Mouse (Mus musculus): ENCODE measurements around the gene Ephb3. TPM values are rescaled to one million over a fixed set of nuclear protein-coding genes. Genes with fewer than 3 reads are reported as not detected.

Gene Ephb3
- polyA plus RNA-seq, 1 experiment from 2014 or later, result 7.1 TPM

DNA sequence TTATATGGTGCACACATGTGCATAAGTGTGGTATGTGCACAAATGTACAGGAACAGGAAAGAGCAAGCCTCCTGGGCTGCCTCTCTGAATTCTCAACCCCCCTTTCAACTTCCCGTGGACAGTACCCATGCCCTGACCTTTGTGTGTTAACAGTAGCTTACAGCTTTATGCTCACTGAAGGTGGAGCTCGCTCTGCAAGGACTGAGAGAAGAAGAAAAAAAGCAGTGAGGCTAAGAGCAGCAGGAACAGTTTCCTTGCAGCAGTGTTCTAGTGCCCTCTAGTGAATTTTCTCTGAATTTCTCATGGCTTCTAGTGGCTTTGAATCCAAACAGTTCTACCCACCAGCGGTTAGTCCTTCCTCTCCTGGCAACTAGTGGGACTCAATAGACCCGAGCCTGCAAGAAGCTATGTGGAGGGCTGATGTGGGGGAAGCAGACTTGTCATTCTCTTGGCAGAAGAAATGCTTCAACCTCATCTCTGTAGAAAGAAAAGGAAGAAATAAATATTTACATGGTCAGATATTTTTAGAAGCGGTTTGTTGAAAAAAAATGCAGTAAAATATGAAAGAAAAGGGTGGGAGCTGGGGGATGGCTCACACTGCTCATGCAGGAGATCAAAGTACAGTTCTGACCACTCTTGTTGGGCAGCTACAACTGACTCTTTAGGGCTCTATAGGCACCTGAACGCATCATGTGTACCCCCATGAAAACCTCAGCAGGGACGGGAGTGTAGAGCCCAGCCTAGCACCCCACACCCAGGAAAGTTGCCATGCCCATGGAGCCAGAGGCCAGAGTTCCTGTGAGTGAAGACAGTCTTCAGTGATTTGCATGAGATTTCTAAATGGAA is 11.8 kb upstream of the Ephb3 start:
- Histone ChIP-seq H3K9me3 (replicated peaks) (no peaks in the 10 kb centered on the region), H3K36me3 (ENCODE audit: poor library complexity, severe bottlenecking) (no peaks in the 10 kb centered on the region), H3K4me3 (no peak overlapping the region), H3K9ac (no peak overlapping the region), H3K4me1 (0 out of 2 replicates have a peak, but pooled peaks cover 4% of the 10 kb centered on the region), H3K4me2 (no peak overlapping the region), H3K27ac (no peak overlapping the region), H3K27me3 (no peaks in the 10 kb centered on the region)
- WGBS, result 42% methylated on average over 7 of the region's 7 CpGs
- peak; percentile 75 for ATAC-seq

DNA sequence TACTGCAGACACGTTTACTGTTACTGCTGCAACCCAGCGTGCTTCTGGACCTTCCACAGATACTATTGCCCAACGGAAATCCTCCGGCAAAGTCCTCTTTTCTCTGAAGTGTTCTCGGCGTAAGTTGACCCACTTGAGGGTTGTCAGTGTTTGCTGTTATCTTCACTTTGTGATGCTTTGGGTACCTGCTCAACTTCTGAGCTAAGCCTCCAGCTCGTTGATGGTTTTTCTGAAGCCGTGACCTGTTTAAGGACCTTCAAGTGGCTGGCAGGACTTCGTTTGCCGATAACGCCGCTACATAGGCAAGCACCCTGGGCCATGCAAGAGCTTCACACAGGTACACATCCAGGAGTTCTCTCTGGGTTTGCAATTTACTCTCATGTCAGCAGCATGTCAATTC is 10.4 kb upstream of the Ephb3 start:
- Histone ChIP-seq H3K4me2 (no peak overlapping the region), H3K4me3 (no peak overlapping the region), H3K27me3 (no peaks in the 10 kb centered on the region), H3K9ac (no peak overlapping the region), H3K27ac (no peak overlapping the region), H3K4me1 (0 out of 2 replicates have a peak, but pooled peaks cover 3% of the 10 kb centered on the region), H3K36me3 (ENCODE audit: poor library complexity, severe bottlenecking) (no peaks in the 10 kb centered on the region), H3K9me3 (replicated peaks) (no peaks in the 10 kb centered on the region)
- no peak for ATAC-seq
- 87% methylated on average over 12 of the region's 12 CpGs for WGBS

DNA sequence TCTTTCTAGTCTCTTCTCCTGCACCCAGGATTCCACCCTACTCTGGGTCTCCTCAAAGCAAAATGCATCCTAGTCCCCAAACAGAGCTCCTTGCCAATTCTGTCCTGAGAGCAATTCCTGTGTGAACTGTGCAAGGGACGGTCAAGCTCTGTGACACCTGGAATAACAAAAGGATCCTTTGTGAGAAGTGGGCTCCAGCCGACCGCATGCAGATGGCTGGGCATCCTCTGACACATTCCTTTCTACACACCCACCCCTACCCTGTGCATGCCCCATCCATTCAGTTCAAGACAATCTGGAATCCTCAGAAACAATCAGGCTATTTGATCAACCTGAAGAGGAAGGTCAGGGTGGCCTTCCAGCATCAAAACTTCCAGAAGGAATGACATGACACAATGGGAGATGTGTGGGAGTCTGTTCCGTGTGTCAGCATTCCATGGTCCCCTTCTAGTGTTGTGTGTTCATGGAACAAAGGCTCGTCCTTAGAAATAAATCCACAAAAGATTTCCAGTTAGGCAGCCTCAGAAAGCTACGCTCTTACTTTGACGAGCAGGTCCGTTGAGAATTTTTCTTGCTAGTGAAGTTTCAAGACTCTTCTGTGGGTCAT is 9.2 kb upstream of the Ephb3 start:
- H3K27me3 ChIP-seq, result no peaks in the 10 kb centered on the region
- 59% methylated on average over 8 of the region's 8 CpGs for WGBS
- no peak overlapping the region for H3K27ac ChIP-seq
- H3K9ac ChIP-seq, result no peak overlapping the region
- no peak for ATAC-seq
- H3K36me3 ChIP-seq (ENCODE audit: poor library complexity, severe bottlenecking), result no peaks in the 10 kb centered on the region
- H3K4me2 ChIP-seq, result no peak overlapping the region
- 0 out of 2 replicates have a peak, but pooled peaks cover 3% of the 10 kb centered on the region for H3K4me1 ChIP-seq
- no peak overlapping the region for H3K4me3 ChIP-seq
- H3K9me3 ChIP-seq (replicated peaks), result no peaks in the 10 kb centered on the region

DNA sequence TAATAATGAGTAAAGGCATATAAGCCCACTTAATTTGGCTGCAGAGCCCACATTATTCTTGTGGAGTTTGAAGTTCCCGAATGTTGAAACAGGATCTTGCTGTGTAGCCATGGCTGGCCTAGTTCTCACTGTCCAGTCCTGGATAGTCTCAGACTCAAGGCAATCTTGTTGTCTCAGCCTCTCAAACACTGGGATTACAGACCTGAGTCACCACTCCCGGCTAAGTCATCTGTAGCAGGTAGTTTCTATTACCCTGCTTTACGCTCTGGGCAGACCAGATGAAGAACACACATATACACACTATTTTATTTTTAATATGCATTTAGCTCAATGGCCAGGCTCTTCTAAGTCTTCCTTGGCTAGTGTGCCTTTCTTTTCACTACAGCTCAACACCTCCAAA is 8.0 kb upstream of the Ephb3 start:
- Histone ChIP-seq H3K4me2 (no peak overlapping the region), H3K4me3 (no peak overlapping the region), H3K27me3 (no peaks in the 10 kb centered on the region), H3K36me3 (ENCODE audit: poor library complexity, severe bottlenecking) (no peaks in the 10 kb centered on the region), H3K9ac (no peak overlapping the region), H3K4me1 (0 out of 2 replicates have a peak, but pooled peaks cover 3% of the 10 kb centered on the region), H3K9me3 (replicated peaks) (no peaks in the 10 kb centered on the region), H3K27ac (no peak overlapping the region)
- ATAC-seq, result no peak
- WGBS, result 91% methylated on average over 3 of the region's 3 CpGs

DNA sequence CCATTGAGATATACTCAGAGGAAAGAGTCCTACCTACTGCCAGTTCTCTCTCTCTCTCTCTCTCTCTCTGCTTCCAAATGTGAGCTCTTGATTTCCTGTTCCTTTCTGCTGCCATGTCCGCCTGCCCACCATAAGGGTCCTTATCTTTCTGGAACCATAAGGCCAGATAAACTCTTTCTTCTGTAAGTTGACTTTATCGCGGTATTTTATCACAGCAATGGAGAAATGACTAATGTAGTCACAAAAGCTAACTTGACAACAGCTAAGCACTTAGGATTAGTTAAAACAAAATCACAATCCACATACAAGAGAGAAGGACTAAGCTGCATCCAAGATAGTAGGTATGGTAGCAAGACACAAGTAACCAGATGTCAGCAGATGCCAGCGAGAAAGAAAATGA is 7.0 kb upstream of the Ephb3 start:
- Histone ChIP-seq H3K4me1 (0 out of 2 replicates have a peak, but pooled peaks cover 3% of the 10 kb centered on the region), H3K27ac (no peak overlapping the region), H3K9ac (no peak overlapping the region), H3K4me2 (no peak overlapping the region), H3K36me3 (ENCODE audit: poor library complexity, severe bottlenecking) (no peaks in the 10 kb centered on the region), H3K27me3 (0 out of 2 replicates have a peak, but pooled peaks cover 1% of the 10 kb centered on the region), H3K4me3 (no peak overlapping the region), H3K9me3 (replicated peaks) (no peaks in the 10 kb centered on the region)
- no peak for ATAC-seq
- 93% methylated on average over 4 of the region's 4 CpGs for WGBS

DNA sequence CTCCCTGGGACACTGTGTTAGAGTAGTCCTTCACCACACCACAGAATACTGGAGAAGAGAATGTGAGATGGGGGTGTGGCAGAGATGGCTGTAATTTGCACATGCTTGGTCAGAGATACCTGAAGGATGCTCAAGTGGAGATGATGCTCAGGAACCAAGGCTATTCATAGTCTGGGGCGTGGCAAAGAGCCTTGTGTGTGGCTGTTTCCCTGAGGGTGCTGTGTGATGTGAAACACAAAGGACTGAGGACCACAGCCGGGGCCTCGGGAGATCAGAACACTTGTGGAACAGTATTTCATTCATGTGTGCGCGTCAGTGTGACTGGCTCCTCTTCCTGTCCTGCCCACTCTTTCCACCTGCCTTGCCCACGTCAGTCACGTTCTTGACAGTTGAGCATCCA is 6.5 kb upstream of the Ephb3 start:
- Histone ChIP-seq H3K27me3 (0 out of 2 replicates have a peak, but pooled peaks cover 6% of the 10 kb centered on the region), H3K9me3 (replicated peaks) (no peaks in the 10 kb centered on the region), H3K27ac (no peak overlapping the region), H3K36me3 (ENCODE audit: poor library complexity, severe bottlenecking) (no peaks in the 10 kb centered on the region), H3K9ac (no peak overlapping the region), H3K4me3 (no peak overlapping the region), H3K4me2 (no peak overlapping the region), H3K4me1 (0 out of 2 replicates have a peak, but pooled peaks cover 3% of the 10 kb centered on the region)
- 82% methylated on average over 7 of the region's 7 CpGs for WGBS
- no peak for ATAC-seq

DNA sequence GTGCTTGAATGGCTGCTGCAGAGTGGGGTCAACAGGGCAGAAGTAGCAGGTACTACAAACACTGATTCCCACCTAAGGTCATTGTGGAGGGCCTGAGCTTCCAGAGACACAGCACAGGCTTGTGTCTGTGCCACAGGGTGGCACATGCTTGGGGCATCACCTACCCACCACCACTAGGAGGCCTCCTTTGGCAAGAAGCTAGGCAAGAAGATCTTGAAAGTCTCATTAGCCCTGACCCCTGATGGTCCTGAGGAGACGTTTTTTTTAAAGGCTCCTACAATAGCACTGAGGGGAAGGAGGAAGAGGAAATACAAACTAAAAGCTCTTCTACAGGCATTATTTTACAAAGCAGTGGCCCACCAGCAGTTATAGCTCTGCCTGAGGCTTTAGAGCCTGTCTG is 6.0 kb upstream of the Ephb3 start:
- Histone ChIP-seq H3K4me1 (0 out of 2 replicates have a peak, but pooled peaks cover 3% of the 10 kb centered on the region), H3K27me3 (peaks cover 10% of the 10 kb centered on the region; the same call in 1 of the 2 replicates), H3K27ac (no peak overlapping the region), H3K4me2 (no peak overlapping the region), H3K36me3 (ENCODE audit: poor library complexity, severe bottlenecking) (no peaks in the 10 kb centered on the region), H3K9me3 (replicated peaks) (no peaks in the 10 kb centered on the region), H3K4me3 (no peak overlapping the region), H3K9ac (no peak overlapping the region)
- ATAC-seq, result no peak
- WGBS, result 12% methylated on average over 1 of the region's 1 CpGs

DNA sequence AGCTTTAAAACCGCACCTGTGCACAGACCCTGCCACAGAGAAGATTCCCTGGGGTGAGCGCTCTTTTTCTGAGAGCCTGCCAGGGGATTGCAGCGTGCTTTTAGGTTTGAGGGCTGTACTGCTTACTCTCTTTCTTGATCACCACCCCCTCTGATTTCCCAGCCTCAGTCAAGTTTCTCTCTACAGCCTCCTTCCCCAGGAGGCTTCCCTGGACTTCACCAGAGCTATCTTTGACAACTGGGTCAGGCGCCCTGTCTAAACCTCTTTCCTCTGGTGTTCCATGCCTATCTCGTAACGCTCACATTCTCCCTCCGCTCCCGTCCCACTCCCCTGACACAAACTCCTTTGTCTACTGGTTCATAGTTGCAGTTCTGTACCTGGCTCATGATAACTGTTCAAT is 5.1 kb upstream of the Ephb3 start:
- Histone ChIP-seq H3K4me3 (no peak overlapping the region), H3K4me1 (0 out of 2 replicates have a peak, but pooled peaks cover 3% of the 10 kb centered on the region), H3K9ac (no peak overlapping the region), H3K4me2 (no peak overlapping the region), H3K36me3 (ENCODE audit: poor library complexity, severe bottlenecking) (no peaks in the 10 kb centered on the region), H3K27ac (no peak overlapping the region), H3K9me3 (replicated peaks) (no peaks in the 10 kb centered on the region), H3K27me3 (peaks cover 11% of the 10 kb centered on the region; the same call in 1 of the 2 replicates)
- ATAC-seq, result no peak
- WGBS, result 57% methylated on average over 8 of the region's 8 CpGs

DNA sequence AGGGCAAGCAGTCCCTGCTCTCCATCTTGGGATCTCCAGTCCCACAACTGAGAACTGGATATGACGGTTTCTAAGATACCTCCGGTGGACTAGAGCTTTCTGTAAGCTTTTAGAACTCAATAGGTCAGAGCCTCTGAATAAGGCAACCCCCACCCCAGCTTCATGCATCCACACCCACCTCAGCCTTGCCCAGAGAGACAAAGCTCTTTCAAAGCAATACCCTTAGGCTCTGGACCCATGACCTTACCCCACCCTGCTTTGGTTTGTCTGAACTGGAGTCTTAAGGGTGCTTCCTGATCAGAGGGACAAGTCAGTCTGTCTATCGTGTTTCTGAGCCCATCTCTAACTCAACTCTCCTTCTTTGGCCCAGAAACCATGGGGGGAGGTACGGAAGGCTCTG is 1.8 kb upstream of the Ephb3 start:
- no peak for ATAC-seq
- H3K4me1 ChIP-seq, result peaks cover 24% of the 10 kb centered on the region
- H3K36me3 ChIP-seq (ENCODE audit: poor library complexity, severe bottlenecking), result no peaks in the 10 kb centered on the region
- no peak overlapping the region for H3K4me2 ChIP-seq
- no peak overlapping the region for H3K9ac ChIP-seq
- no peaks in the 10 kb centered on the region for H3K9me3 ChIP-seq (replicated peaks)
- WGBS, result 79% methylated on average over 4 of the region's 4 CpGs
- H3K27ac ChIP-seq, result no peak overlapping the region
- no peak overlapping the region for H3K4me3 ChIP-seq
- H3K27me3 ChIP-seq, result peaks cover 18% of the 10 kb centered on the region; the same call in 1 of the 2 replicates

DNA sequence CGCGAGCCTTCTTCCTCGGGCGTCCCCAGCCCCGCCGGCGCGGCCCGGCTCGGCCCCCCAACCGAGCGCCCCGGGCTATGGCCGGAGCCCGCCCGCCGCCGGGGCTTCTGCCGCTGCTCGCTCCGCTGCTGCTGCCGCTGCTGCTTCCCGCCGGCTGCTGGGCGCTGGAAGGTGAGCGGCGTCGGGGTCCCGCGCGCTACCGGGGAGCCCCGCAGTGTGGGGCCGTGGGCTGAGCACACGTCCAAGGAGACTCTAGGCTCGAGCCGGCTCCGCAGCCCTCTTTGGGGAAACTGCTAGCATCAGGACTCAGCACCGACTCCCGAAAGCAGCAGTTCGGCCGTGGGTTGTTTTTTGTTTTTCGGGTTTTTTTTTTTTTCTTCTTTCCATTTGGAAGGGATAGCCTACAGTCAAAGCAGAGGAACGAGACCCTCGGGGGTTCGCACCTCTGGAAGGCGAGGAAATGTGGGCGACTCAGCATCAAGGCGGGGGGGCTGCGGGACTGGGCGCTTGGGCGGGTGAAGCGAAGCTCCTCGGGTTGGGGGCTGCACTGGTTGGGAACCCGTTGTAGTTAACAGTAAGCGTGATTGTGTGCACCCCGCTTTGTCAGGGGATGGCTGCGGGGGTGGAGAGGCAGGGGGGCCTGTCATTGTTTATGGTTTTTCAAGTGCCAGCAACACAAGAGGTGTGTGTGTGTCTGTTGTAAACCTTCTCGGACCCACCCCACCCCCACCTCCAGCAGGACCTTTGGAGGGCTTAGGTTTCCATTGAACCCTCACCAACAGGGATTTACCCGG is 735 bp downstream of the Ephb3 start:
- Histone ChIP-seq H3K4me2 (peak overlapping the region; percentile 78), H3K36me3 (ENCODE audit: poor library complexity, severe bottlenecking) (no peaks in the 10 kb centered on the region), H3K27me3 (peaks cover 32% of the 10 kb centered on the region), H3K4me1 (peaks cover 33% of the 10 kb centered on the region), H3K9ac (peak overlapping the region; percentile 76), H3K4me3 (peak overlapping the region; percentile 72), H3K27ac (peak overlapping the region; percentile 63), H3K9me3 (replicated peaks) (no peaks in the 10 kb centered on the region)
- peak; percentile 1; the same call in 1 of the 2 replicates for ATAC-seq
- under 1% methylated on average over 53 of the region's 60 CpGs for WGBS

DNA sequence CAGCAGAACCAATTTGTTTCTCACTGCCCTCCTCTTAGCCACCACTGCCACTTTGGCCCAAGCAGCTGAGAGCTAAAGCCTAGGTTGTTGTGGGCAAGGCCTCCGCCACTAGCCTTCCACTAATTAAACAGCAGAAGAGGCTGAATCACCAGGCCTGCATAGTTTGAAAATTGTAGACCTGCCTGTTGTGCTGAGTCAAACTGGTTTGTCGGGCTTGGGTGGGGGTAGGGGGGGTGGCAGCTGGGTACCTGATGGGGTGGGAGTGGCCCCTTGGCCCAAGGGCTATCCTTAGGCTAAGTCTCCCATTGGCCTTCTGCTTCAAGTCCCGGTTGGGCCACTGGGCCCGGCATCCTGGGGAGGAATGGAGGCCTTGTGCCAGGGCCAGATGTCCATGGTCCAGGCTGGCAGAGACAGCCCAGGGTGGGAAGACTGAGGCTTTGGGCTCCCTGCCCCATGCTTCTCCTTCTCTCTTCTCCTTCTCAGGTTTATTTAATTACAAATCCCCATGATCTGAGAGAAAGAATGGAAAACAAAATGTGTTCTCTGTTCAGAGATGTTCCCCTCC is 3.5 kb downstream of the Ephb3 start:
- Histone ChIP-seq H3K36me3 (ENCODE audit: poor library complexity, severe bottlenecking) (no peaks in the 10 kb centered on the region), H3K4me1 (peaks cover 59% of the 10 kb centered on the region), H3K27ac (no peak overlapping the region), H3K4me3 (no peak overlapping the region), H3K4me2 (peak overlapping the region; percentile 78; the same call in 1 of the 2 replicates), H3K9ac (no peak overlapping the region), H3K9me3 (replicated peaks) (no peaks in the 10 kb centered on the region), H3K27me3 (peaks cover 28% of the 10 kb centered on the region)
- WGBS, result 76% methylated on average over 4 of the region's 4 CpGs
- ATAC-seq, result no peak
